Mouse (Mus musculus): ENCODE results near the gene Clcn7. TPM values are rescaled to one million over a fixed set of nuclear protein-coding genes. Genes with fewer than 3 reads are reported as not detected.
"Not testable (repeated sequence)": the region's sequence is repeated elsewhere in the genome, so short reads cannot be mapped to it uniquely, and the experiment has no call there.

Clcn7 gene
- polyA plus RNA-seq (2012; rRNA removed), result 34.2 and 35.0 TPM in 2 replicates

DNA sequence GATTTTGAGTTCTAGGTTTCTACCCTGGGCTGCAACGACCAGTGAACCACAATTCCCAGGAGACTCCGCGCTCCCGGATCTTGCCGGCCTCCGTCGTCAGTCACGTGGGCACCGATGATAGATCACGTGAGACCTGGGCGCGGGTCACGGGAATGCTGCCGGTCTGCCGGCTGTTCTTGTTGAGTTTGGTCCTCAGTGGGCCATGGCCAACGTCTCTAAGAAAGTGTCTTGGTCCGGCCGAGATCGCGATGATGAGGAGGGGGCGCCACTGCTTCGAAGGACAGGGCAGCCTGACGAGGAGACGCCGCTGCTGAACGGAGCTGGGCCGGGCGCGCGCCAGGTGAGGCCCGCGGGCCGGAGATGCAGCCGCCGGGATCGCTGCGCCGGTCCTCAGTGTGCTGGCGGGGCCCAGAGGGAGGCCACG, at the start of gene Clcn7:
Gene Clcn7, plus strand, starts transcription at position 117 of the 424 bp plus-strand sequence.
- peak; percentile 87 for DNase-seq (ENCODE audit: low spot score)

DNA sequence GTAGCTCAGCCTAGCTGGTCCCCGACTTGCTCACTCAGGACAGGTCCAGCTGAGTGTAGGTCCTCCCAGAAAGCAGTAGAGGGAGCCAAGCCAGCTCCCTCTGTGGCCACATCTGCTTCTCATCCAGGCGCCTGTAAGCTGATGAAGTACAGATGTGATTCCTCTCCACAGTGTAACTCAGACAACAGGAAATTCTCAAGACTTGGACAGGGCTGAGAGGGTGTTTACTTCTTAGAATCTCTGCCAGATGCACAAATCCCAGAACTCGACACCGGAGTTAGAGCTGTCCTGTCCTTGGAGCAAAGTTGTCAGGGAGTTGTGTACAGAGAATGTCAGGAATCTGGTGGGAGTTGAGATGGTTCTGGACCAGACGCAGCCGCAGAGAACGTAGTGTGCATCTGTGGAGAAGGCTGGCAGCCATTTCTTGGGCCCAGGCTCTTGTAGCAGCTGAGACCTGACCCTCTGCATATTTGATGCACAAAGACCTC, 49.7 kb upstream of the Clcn7 start, which contains the start of gene Tmem204:
Gene Tmem204, minus strand, starts transcription at position 148 of the 488 bp plus-strand sequence.
- no peak for DNase-seq (ENCODE audit: low spot score)

DNA sequence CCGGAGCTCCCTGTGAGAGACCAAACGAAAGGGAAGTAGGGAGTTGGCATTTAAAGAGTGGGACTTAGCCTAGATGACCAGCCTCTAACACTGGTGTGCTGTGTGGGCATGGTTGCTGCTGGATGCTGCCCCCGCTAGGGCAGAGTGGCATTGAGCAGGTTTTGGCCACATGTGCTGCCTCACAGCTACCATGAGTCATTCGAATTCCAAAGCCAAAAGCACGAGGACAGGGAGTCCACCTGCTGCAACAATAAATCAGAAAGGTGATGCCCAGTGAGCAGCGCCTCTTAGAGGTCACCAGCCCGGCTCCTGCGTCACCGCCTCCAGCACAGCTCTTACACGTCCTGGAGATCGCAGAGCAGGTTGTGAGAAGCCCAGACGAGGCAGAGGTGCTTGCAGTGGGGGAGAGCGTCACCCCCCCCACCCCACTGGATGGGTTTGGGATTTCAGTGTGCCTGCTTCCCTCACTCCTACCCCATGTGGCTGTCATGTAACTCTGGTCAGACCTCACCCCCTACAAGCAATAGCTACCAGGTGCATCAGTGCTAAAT, 48.3 kb upstream of the Clcn7 start:
- no peak for DNase-seq (ENCODE audit: low spot score)

DNA sequence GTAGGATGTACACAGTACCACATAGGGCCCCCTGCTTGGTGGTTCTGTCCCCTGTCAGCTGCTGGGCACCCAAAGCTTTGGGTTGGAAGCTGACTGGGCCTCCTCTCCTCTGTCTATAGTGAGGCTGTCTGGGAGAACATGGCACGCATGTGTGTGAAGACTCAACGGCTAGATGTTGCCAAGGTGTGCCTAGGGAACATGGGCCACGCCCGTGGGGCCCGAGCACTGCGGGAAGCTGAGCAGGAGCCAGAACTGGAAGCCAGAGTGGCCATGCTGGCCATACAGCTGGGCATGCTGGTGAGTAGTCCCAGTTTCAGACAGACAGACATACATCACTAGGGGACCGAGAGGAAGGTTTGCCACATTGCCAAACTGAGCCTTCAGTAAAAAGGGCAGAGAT, 46.5 kb upstream of the Clcn7 start:
- no peak for DNase-seq (ENCODE audit: low spot score)

DNA sequence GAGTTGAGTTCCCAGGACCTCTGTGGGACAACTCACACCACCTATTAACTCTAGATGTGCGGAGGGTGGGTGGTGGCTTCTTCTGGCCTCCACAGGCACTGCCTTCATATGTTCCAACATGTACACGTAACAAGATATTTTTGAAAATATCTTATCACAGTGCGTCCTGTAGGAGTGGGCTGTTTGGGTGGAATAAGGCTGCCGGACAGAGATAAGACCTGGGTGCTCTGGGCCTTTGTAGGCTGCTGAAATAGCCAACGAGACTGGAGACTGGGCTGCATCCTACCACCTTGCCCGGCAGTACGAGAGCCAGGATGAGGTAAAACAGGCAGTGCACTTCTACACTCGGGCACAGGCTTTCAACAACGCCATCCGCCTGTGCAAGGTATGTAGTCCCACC, 44.0 kb upstream of the Clcn7 start:
- no peak for DNase-seq (ENCODE audit: low spot score)

DNA sequence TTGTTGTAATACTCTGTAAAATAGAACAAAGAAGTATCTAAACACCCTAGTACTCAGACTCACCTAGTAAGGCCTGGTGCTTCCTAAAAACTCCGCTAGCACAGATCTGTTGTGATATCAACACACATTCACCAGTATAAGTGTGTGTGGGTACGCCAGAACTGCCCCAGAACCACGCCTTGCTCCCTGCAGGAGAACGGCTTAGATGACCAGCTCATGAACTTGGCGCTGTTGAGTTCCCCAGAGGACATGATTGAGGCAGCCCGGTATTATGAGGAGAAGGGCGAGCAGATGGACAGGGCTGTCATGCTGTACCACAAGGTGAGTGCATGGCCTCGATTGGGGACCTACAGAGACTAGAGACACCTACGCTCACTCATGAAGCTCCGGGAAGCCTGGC, 42.7 kb upstream of the Clcn7 start:
- no peak for DNase-seq (ENCODE audit: low spot score)

DNA sequence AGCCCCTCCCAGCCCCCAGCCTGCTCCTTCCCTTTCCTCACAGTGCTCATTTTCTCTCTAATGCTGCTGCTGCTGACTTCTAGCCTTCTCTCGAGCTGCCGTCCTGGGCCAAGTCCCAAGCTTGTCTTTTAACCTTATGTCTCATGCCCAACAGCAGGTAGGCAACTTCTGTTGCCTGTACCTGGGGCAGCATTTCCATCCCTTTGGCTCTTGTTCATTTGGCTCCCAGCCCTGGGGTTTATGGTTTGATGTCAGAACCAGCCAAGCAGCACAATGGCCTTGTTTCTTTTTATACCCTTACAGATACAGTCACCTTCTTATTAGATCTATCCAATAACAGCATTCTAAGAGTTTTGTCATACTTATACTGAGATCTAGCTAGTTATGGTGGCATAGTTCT, 37.0 kb upstream of the Clcn7 start:
- DNase-seq (ENCODE audit: low spot score), result no peak

DNA sequence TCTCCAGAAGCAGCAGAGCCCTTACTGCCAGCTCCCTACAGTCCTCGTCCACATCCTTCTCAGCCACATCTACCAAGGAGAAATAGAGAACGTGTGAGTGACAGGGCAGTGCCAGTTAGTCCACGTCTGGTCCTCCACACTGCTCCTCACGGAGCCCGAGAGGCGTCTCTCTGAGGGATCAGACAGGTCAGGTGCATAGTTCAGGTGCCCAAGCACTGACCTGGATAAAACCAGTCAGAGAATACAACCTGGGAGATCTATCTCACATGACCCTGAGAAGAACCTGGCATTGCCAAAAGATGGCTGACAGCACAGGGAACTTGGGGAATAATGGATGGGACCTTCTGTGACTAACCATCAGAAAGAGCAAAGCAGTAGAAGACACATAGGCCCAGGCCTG, 33.1 kb upstream of the Clcn7 start:
- DNase-seq (ENCODE audit: low spot score), result no peak

DNA sequence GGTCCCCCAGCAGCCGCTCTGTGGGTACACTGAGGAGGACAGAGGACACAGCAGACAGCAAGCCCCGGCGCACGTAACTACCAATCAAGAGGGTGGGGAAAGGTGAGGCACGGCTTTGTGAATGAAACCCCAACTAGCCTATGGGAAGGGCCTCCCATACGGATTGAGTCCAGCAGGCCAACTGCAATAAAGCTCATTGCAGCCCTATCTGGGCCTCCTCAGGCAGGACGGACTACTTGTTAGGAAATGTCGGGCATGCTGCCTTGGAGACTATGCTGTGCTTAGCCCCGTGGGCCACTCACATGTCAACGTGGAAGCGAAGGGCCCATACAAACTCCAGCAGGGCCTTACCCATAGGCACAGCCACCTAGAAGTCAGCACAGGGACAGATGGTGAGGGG, 31.9 kb upstream of the Clcn7 start:
- no peak for DNase-seq (ENCODE audit: low spot score)

DNA sequence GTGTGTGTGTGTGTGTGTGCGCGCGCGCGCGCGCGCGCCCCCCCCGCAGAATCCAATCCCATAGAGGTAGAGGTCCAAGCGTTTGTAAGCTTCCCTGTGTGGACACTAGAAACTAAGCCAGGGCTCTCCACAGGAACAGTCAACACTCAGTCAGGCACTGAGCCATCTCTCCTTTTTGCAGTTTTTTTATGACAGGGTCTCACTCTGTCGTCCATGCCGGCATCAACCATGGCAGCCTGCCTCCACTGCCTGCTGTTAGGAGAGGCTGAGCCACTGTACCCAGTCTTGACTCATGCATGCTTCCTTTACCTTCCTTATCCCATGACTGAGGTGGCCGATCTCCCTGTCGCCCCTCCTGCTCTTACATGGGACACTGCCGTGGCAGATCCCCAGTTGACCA, 25.4 kb upstream of the Clcn7 start:
- DNase-seq (ENCODE audit: low spot score), result no peak

DNA sequence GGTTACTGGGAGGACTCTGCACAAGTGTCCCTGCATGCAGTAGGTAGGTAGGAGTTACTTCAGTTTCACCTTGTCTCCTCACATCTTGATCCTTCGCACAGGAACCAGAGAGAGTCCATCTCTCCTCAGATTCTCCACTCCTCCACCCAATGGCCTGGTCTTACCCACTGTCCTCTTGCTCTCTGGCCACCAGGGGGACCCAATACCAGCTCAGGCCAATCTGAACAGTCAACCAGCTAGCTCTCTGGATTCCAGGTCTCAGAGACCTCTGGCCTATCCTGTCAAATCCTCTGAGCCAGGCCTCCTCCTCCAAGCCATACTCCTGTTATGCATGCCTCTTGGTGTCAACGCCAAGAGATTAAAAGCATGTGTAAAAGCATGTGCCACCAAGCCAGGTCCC, 23.6 kb upstream of the Clcn7 start:
- DNase-seq (ENCODE audit: low spot score), result no peak

DNA sequence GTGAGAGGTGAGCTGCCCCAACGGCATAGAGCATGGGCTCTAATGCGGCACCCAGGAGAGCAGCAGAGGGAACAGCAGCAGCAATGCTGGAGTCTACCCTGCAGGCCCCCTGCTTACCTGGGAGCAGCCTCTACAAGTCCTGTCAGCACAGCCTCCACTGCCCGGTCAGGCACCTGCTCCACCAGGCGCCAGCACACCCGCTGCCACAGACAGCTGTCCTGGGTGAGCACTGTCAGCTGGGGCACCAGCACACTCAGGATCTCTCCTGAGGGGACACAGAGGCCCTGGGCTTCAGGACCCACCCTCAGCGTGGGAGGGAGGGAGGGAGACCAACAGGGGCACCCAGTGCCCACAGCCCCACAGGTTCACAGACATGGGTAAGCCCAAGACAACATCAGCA, 22.6 kb upstream of the Clcn7 start:
- DNase-seq (ENCODE audit: low spot score), result no peak

DNA sequence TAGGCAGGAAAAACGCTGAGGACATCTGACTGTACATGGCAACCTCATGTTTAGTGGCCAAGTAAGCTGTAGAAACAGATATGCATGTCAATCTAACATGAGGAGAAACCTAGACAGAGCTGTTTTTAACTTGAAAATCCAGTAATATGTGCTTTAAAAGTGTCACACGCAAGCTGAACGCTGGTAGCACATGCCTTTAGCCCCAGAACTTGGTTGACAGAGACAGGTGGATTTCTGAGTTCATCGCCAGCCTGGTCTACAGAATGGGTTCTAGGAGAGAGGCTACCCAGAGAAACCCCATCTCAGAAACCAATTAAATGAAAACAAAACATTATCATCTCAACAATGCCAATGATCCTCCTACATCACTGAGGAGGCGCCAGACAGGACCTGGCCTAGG, 22.0 kb upstream of the Clcn7 start:
- no peak for DNase-seq (ENCODE audit: low spot score)

DNA sequence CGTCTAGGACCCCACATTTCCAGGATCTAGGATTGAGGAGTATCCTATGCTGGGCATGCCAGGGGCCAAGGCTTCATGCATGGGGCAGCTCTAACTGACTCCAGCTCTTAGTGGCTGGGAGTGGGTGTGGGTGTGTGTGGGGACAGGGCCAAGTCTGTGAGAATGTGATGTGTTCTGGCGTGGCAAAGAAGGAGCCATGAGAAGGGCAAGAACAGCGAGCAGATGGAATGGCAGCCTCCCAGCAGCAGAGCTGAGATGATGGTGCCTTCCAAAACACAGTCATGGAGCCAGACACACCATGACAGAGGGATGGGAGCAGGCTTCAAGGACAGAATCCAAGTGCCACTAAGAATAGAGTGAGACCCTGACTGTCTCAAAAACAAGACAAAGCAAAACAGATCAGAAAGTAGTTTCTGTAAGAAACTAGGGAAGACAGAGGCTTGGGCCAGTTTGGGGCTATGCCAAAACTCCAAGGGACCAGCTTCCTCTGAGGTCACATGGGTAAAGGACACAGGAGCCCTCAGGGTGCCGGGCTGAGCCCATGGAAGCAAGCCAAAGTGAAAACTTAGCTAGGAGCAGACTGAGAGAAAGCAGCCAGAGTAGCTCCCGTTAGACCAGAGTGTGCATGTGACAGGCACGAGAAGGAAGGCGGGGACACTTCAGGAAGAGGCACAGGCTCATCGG, 21.3 kb upstream of the Clcn7 start:
- DNase-seq (ENCODE audit: low spot score), result no peak

DNA sequence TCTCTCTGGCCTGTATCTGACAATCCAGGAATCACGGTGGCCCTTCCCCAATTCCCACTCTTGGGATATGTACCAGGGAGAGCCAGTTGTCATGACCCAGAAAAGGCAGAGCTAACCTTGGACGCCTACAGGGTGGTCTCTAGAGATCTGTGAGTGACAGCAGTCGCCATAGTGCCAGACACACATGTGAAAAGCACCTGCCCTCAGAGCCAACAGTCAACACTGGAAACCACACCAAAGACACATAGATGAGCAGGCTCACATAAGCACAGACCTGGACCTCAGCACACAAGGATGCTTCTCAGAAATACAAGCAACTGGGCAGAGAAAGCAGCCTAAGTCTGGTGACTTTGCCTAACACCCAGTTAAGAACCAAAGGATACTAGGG, 20.8 kb upstream of the Clcn7 start:
- no peak for DNase-seq (ENCODE audit: low spot score)

DNA sequence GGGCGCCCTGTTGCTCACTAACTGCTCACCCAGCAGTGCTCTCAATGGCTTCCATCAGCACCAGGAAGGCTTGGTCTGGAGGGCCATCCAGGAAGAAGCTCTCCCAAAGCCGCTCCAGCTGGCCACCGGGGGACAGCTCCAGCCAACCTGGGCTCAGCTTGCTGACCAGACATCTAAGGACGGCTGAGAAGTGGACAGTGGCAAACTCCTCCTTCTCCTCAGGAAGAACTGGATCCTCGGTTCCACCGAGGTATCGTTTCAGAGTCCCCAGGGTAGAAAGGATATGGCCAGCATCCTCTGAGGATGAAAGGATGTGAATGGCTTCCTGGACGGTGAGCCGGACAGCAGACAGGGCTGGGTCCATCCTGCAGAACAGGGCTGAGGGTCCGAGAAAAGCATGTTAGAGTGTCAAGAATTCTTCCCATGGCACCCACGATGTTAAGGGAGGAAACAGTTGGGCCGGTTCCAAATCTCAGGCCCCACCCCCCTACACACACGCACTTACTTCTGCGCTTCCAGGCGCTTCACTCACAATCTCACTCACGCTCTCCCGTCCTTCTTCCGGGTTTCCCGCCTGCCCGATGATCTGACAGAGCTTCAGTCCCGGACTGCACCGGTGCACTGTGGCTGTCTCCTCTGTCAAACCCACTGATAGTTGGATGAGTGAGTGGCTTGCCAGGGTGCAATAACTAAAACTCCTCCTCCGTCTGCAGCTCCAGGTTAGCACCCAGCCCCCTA, 18.1 kb upstream of the Clcn7 start:
- DNase-seq (ENCODE audit: low spot score), result no peak

DNA sequence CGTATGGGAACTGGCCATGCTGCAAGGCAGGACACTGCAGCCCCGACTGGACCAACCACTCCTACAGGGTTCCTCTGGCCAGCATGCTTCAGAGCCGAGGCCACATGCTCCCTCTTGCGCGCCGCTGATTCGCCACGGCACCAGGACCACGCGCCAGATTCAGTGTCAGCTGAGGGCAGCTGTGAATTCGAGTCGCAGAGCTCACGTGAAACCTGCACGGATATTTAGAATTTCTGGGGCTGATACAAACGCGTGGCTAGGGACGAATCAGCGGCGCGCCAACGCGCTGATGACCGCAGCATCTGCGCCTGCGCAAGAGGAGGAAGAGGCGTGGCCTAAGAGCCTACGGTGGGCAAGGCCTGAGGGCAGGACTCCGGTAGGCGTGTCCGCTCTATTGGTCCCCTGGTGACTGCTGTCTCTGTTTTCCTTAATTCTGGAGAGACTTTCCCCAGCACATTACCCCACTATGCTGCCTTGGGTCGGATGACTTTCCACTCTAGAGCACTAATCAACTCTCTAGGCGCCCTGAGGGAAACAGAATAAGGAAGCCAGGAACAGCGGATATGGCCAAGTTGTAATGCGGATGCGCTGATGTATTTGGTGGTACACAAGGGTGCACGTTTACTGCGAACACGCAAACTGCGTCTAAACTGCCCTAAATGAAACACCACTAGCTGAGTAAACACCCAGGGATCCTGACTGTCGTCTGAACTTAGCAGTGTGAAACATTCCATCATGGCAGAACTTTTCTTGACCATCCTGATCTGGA, 17.3 kb upstream of the Clcn7 start, which contains the start of gene Telo2:
Gene Telo2, minus strand, starts transcription at position 304 of the 769 bp plus-strand sequence.
- DNase-seq (ENCODE audit: low spot score), result peak; percentile 85

DNA sequence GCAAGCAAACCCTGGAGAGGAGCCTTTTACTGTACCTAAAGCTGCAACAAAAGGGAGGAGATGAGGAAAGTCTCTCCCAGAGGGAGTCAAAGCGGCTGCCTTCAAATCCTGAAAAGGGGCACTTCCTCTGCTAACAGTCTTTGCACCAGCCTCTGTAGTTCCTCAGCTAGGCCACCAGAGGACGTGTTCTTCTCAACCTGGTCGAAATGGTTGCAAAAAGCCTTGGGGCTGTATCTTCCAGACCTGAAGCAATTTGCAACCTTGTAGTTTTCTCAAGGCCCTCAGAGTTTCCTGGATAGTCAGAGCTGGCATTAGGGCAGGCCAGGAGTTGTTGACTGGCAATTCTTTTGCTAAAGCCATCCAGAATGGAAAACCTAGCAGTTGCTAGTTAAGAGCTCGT, 15.9 kb upstream of the Clcn7 start:
- no peak for DNase-seq (ENCODE audit: low spot score)

DNA sequence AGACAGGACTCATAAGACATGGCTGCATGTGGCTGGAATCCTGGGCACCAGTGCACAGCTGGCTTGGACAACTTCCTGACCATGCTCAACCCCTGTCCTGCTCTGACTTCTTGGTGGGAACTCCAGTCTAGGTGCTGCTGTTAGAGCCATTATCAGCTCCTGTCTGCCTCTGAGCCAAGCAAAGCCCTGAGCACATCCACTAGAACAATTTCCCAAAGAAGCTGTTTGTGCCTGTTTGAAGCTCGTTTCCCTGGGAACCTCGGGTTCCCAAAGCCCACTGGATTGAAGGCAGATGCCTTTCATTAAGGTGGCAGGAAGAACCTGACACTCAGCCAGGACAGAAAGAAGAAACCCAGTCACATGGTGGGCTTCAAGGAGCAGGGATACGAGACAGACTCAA, 12.8 kb upstream of the Clcn7 start, which contains the start of gene Ptx4:
Gene Ptx4, plus strand, starts transcription at position 355 of the 400 bp plus-strand sequence.
- DNase-seq (ENCODE audit: low spot score), result no peak

DNA sequence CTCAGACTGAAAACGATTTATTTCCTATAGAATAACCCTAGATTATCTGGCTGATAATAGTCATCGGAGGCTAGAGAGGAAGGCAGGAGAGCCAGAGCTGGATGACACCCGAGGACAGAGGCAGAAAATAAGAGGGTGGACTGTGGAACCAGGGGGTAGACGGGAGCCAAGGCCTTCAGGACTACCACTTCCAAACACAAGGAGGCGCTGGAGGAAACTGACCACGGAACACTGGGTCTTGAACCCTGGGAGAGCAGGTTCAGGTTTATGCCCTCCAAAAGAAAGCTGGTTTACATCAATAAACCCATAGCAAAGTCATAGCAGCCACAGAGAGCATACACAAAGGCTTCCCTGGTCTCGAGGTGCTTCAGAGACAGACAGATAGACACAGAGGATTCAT, 9.2 kb upstream of the Clcn7 start:
- DNase-seq (ENCODE audit: low spot score), result no peak

DNA sequence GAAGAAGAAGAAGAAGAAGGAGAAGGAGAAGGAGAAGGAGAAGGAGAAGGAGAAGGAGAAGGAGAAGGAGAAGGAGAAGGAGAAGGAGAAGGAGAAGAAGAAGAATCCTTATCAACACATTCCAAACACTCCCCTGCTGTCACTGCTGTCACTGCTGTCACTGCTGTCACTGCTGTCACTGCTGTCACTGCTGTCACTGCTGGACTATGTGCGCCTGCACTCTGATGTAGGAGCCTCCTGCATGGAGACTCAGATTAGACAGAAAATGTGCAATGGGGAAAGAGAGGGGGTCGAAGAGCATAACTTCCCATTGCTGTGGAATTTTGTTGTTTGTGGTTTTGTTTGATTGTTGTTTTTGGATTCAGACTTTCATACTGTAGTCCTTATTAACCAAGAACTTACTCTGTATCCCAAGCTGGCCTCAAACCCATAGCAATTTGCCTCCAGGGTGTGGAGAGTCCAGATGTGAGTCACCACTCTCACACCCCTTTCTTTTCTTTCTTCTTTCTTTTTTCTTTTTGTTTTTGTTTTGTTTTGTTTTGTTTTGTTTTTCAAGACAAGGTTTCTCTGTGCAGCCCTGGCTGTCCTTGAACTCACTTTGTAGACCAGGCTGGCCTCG, 7.6 kb upstream of the Clcn7 start:
- DNase-seq (ENCODE audit: low spot score), result not testable (repeated sequence)

DNA sequence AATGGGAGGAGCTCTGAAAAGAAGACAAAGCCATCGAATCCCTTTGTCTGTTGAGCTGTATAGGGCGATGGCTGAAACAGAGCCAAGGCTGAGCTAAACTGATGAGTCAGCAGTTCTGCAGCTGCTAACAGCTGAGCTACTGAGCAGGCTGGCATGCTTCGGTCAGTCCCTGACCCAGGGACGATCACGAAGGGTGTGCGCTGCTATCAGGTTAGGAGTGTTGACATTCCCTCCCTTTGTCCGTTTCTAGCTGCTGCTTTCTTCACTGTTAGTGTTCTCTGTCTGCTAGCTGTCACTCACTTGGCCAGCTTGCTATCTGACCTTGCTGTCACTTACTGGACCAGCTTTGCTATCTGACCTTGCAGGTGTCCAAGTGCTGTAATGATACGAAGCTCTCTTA, 6.1 kb upstream of the Clcn7 start:
- DNase-seq (ENCODE audit: low spot score), result no peak

Measured in urinary bladder, adult 2 months (tissue).